Mouse (Mus musculus) spleen, adult 2 months (tissue): ENCODE measurements around the gene H2-Q1. TPM values are rescaled to one million over a fixed set of nuclear protein-coding genes. Genes with fewer than 3 reads are reported as not detected.

ENCODE experiments used
- DNase-seq, 2 experiments: peaks; one replicate each; pipeline versions ENCODE4 v3.0.0 to v3.0.0-alpha.2; 2012 to 2021; ENCODE audit warnings: low spot score in 2 of 2, low read depth in 1 of 2
- H3K27ac ChIP-seq: fragments of 200-500 bp; 2 replicates; pipeline ENCODE4 v1.5.1; 2012; ENCODE audit warnings: low read length, inconsistent platforms; ENCODE audit not compliant: insufficient read depth
- H3K27me3 ChIP-seq: fragments of 200-500 bp; 2 replicates; pipeline ENCODE4 v1.6.1; 2012; ENCODE audit warnings: mild to moderate bottlenecking, moderate library complexity, low read length, inconsistent platforms; ENCODE audit not compliant: control insufficient read depth, insufficient read depth
- H3K36me3 ChIP-seq: fragments of 200-500 bp; 2 replicates; pipeline ENCODE4 v1.6.1; 2012; ENCODE audit warnings: mild to moderate bottlenecking, low read length, inconsistent platforms; ENCODE audit not compliant: control insufficient read depth, insufficient read depth
- H3K4me1 ChIP-seq: fragments of 200-500 bp; 2 replicates; pipeline ENCODE4 v1.6.1; 2011; ENCODE audit warnings: inconsistent platforms; ENCODE audit not compliant: control insufficient read depth, insufficient read depth, insufficient read length
- H3K4me3 ChIP-seq: fragments of 200-500 bp; 2 replicates; pipeline ENCODE4 v1.5.1; 2011; ENCODE audit warnings: mild to moderate bottlenecking, inconsistent platforms; ENCODE audit not compliant: insufficient read depth, insufficient read length; ENCODE audit errors: extremely low read depth
- CTCF ChIP-seq: fragments of 200-500 bp; IDR thresholded peaks from 2 replicates; pipeline ENCODE4 v1.5.1; 2011; ENCODE audit warnings: mild to moderate bottlenecking, inconsistent platforms; ENCODE audit not compliant: insufficient read depth, insufficient read length, insufficient replicate concordance; ENCODE audit errors: extremely low read depth
- POLR2A ChIP-seq: fragments of 200-500 bp; IDR thresholded peaks from 2 replicates; pipeline ENCODE4 v1.6.1; 2011; ENCODE audit warnings: low read depth, low read length, inconsistent platforms
- WGBS: fragments of 180-500 bp; shearing (Covaris S2); methylation state at CpG from one replicate; pipeline ENCODE4 v1.1.7; 2018; 5-methylcytosine and 5-hydroxymethylcytosine counted together
- polyA plus RNA-seq: library from polyadenylated mRNA; depleted of rRNA; stranded (reverse); fragments of >200 nt; gene quantifications from 2 replicates; pipeline ENCODE4 v1.2.3, GENCODE M21; 2012; rRNA removed

The H2-Q1 gene
- not detected in 2 replicates for polyA plus RNA-seq

- H3K36me3 ChIP-seq = no peaks in the 10 kb centered on the region
- peak within 1 kb of the TSS; percentile 24; the same call in 1 of the 2 replicates for H3K4me3 ChIP-seq
- 5% methylated on average over 55 of the region's 55 CpGs for WGBS
- TF ChIP-seq CTCF = no peak
- no peak for TF ChIP-seq POLR2A
- peaks cover 10% of the 10 kb centered on the region; the same call in 1 of the 2 replicates for H3K27me3 ChIP-seq
- no peak for DNase-seq
- peaks cover 4% of the 10 kb centered on the region; the same call in 1 of the 2 replicates for H3K4me1 ChIP-seq
- no peak within 1 kb of the TSS for H3K27ac ChIP-seq
Measured at GRCm38 (mm10) chr17:35320327-35321081, at the start of gene H2-Q1. Gene H2-Q1 (plus strand): TSS chr17:35320405.

- TF ChIP-seq POLR2A (no peak), CTCF (no peak)
- WGBS = 87% methylated on average over 3 of the region's 3 CpGs
- Histone ChIP-seq H3K27me3 (no peaks in the 10 kb centered on the region), H3K27ac (no peak overlapping the region), H3K36me3 (peaks cover 5% of the 10 kb centered on the region; the same call in 1 of the 2 replicates), H3K4me3 (no peak overlapping the region), H3K4me1 (peaks cover 2% of the 10 kb centered on the region; the same call in 1 of the 2 replicates)
- DNase-seq = no peak
Measured at GRCm38 (mm10) chr17:35272249-35272648, 48.0 kb upstream of the H2-Q1 start.

- H3K27me3 ChIP-seq = no peaks in the 10 kb centered on the region
- 3% methylated on average over 11 of the region's 11 CpGs for WGBS
- H3K27ac ChIP-seq = no peak overlapping the region
- peaks cover 2% of the 10 kb centered on the region; the same call in 1 of the 2 replicates for H3K4me1 ChIP-seq
- TF ChIP-seq POLR2A (no peak), CTCF (peak; percentile 95)
- no peak overlapping the region for H3K4me3 ChIP-seq
- DNase-seq = peak in 1 of 2 experiments; percentile 88
- no peaks in the 10 kb centered on the region for H3K36me3 ChIP-seq
Measured at GRCm38 (mm10) chr17:35274770-35275169, 45.4 kb upstream of the H2-Q1 start.

- H3K4me3 ChIP-seq = no peak overlapping the region
- no peaks in the 10 kb centered on the region for H3K36me3 ChIP-seq
- no peak for DNase-seq
- TF ChIP-seq POLR2A = no peak
- no peak for TF ChIP-seq CTCF
- no peak overlapping the region for H3K27ac ChIP-seq
- 31% methylated on average over 13 of the region's 13 CpGs for WGBS
- no peaks in the 10 kb centered on the region for H3K27me3 ChIP-seq
- peaks cover 2% of the 10 kb centered on the region; the same call in 1 of the 2 replicates for H3K4me1 ChIP-seq
Measured at GRCm38 (mm10) chr17:35276304-35276864, 43.8 kb upstream of the H2-Q1 start.

- Histone ChIP-seq H3K27ac (no peak overlapping the region), H3K4me1 (peaks cover 2% of the 10 kb centered on the region; the same call in 1 of the 2 replicates), H3K27me3 (no peaks in the 10 kb centered on the region), H3K4me3 (no peak overlapping the region), H3K36me3 (no peaks in the 10 kb centered on the region)
- TF ChIP-seq CTCF = no peak
- TF ChIP-seq POLR2A = no peak
- 82% methylated on average over 8 of the region's 8 CpGs for WGBS
- no peak for DNase-seq
Measured at GRCm38 (mm10) chr17:35278049-35278448, 42.2 kb upstream of the H2-Q1 start.

GRCm38 (mm10) chr17:35278957-35279688 lies 41.1 kb upstream of the H2-Q1 start:
- Histone ChIP-seq H3K4me1 (peaks cover 2% of the 10 kb centered on the region; the same call in 1 of the 2 replicates), H3K36me3 (no peaks in the 10 kb centered on the region), H3K27ac (no peak overlapping the region), H3K4me3 (no peak overlapping the region), H3K27me3 (no peaks in the 10 kb centered on the region)
- 87% methylated on average over 13 of the region's 13 CpGs for WGBS
- no peak for TF ChIP-seq CTCF
- TF ChIP-seq POLR2A = no peak
- DNase-seq = no peak
